Mouse (Mus musculus): ENCODE measurements around the gene Bnip3.
A peak's percentile ranks its signal among the peaks of the same experiment; 100 is the strongest.

Bnip3 gene

DNA sequence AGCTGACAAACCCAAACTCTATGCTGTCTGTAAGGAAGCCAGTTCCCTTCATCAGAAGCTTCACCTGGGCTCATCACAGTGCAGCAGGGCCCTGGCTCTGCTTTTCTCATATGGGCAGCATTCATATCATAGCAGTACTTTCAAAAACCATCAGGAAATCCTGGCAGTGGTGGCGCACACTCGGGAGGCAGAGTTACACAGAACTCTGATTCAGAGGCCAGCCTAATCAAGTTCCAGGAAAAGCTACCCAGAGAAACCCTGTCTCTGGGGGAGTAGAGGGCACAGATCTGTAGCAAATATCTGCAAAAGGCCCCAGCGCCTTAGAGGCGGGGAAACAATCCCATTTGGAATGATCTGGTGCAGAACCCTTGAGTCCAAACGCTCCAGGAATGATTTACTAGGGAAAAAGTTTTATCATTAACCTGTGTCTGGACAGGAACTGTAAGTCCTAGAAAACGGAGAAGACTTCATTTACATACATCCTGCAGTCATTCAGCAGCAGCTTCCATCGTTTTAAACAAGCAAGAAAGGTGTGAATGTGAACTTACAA, 5.4 kb downstream of the Bnip3 start:
- DNase-seq, result peak; percentile 45

DNA sequence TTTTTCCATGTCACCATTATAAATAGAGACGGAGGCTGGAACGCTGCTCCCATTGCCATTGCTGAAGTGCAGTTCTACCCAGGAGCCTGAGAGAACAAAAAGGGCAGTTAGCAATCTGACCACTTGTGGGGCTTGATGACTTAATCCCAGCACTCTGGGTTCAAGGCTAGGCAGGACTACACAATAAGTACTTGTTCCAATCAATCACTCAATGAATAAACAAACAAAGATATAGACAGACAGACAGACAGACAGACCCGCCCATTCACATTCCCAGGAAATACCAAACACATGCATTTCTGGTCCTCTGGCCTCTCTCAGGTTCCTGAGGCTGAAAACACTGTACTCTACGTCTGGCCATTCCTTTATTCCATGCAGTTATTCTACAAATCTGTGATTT, 10.6 kb downstream of the Bnip3 start:
- no peak for DNase-seq

DNA sequence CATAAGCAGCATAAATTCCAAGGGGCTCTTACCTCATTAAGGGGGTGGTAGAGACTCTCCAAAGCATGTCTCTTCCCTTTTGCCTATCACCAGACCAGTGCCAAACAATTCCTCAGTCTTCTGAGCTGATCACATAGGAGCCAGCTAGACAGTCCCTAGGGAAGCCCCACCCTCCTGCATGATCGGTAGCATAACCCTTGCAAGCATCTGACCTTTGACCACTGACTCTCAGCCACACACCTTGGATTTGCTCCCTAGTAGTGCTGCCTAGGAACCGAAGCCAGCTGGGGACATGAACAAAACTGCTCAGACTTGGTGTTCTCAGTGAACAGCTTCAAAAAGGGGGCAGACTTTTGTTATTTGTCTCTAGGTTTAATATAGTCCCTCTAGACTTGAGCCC, 11.2 kb downstream of the Bnip3 start:
- DNase-seq, result peak; percentile 30

DNA sequence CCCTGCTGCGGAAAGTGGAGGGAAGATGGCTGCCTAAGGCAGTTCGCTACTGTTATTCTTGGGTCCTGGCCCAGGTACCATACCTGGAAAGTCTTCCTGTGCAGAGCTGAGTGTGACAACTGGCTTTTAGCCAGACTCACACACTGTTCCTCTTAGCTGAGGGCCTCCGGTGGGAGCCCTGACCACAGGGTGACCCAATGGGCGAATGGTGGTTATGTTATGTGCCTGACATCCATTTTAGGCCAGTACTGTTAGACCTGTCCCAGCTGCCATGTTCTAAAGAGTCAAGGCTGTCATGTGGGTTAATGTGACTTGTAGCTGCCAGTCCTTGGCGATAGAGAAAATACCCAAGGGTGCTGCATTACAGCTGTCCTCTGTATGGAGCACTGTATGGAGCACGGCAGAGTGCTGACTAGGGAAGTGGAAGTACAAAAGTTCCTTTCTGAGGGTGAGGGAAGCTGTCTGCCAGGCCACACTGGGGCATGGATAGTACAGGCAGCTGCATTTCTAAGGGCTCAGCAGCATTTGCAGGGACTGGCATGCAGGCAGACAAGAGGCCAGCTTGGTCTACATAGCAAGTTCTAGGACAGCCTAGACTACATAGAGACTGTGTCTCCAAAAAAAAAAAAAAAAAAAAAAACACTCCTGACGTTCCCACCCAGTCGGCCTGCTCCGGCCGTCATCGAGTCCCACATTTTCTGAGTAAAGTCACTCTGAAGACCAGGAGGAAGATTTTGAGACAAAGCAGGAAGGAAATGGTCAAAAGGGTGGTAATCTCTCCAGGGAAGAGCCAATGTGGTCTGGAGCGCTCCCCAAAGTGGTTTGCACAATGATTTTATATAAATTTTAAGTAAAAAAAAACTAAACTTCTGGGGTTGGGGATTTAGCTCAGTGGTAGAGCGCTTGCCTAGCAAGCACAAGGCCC, 23.7 kb downstream of the Bnip3 start:
- DNase-seq, result no peak

DNA sequence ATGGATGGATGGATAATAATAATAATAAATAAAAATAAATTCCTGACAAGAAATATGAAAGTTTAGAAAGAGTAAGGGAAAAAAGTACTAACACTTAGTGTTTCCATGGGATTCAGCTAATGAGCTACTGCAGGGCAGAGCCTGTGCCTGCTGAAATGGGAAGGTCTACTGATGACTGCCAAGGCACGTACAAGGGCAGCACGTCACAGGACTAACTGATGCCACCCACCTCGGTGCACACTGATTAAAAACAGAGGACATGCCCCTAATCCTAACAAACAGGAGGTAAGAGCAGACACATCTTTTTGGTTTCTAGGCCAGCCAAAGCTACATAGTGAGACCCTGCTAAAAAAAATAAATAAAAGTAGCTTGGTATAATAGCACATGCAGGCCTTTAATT, 25.6 kb downstream of the Bnip3 start:
- no peak for DNase-seq

DNA sequence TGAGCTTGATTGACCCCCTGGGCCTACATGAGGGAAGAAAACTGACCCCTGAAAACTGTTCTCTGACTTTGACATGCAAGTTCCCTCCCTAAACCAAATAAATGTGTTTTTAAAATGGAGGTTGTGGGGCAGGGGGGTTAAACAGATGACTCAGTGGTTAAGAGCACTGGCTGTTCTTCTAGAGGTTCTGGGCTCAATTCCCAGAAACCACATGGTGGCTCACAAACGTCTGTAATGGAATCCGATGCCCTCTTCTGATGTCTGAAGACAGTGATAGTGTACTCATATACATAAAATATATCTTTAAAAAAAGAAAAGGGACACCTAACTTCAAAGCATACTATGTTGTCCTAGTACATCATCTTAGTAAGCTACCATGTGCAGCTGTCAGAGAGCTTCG, 34.3 kb downstream of the Bnip3 start:
- DNase-seq, result no peak

DNA sequence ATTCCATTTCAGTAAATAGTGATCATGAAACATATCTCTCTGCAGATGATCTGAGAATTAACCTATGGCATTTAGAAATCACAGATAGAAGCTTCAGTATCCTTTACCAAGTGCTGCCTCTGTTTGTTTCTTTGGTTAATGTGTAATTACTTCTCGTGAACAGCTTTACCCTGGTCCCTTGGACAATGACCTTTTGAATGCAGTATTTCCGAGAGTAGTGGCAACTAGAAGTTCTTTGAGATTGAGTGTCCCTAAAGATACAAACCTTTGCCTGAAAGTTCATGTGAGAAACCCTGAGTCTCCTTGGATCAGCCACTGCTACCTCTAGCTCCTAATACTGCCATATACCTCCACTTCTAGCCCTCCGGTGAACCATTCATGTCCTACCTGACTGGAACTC, 36.4 kb downstream of the Bnip3 start:
- DNase-seq, result no peak

DNA sequence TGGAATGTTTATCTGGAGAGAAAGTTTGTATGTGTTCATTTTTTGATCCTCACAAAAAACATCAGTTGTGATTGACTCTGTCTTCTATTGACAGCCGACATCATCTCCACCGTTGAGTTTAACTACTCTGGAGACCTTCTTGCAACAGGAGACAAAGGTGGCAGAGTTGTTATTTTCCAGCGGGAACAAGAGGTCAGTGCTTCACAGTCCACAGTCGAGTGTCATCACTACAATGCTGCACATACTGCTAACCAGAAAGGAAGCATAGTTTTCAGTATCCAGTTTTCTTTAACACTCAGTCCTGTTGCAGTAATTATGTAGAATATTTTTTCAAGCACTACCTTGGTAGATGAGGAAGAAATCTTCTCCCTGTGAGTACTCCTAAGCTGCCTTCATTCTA, 41.0 kb downstream of the Bnip3 start:
- no peak for DNase-seq

DNA sequence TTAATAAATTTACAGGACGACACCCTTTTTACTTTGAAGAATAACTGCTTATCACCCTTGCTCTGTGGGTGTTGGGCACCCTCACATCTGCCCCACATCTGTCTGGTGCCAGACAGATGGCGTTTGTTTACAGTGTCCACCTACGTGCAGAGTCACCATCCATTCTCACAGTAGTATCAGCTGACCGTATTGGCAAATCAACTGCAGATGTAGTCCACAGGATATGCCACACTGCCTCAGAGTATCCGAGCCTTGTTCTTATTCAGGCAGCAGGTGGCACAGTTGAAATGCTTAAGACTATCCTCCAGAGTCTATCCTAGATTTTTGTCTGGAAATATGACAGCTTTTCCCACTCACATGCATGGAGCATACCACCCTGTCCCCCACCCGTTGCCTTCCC, 42.0 kb downstream of the Bnip3 start:
- no peak for DNase-seq

DNA sequence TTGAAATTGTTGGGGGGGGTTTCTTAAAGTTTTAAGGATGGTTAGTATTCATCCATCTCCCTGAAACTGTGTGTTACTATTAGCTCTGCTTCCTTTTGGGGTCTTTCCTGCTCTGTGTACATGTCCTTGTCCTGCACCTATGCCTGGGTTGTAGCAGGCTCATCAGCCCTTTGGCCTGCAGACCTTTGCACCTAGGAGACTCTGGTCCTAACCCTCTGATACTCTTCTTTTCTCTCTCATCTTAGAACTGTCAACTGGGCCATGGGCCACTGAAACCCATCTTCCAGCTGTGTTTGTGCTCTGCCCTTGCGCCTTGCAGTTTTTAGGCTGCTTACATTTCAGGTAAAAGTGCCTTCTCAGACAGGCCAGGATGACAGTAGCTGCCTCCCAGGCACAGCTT, 44.5 kb downstream of the Bnip3 start:
- no peak for DNase-seq

DNA sequence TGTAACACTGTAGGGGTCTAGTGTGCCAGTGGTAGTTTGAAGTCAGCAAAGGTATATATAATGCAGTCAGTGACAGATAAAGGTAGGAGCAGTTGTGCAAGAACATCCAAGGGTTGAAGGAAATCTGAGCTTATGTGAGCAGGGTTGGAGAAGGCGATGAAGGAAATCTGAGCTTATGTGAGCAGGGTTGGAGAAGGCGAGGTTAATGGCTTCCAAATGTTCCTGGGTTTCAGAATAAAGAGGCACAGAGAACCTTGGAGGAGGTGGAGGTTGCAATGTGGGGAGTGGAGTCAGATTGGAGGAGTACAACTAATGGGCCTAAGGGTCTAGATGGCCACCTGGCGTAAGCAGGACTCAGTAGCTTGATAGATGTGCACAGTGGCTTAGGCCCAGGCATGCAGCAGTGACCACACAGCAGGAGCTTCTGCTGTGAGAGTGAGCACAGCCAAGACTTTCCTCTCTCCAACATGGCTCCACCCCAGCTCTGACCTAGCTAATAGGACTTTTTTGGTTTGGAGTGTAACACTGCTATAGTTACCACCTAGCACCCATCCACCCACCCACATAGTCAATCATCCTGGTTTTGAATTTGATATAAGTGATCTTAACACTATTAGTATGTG, 45.3 kb downstream of the Bnip3 start:
- DNase-seq, result no peak

DNA sequence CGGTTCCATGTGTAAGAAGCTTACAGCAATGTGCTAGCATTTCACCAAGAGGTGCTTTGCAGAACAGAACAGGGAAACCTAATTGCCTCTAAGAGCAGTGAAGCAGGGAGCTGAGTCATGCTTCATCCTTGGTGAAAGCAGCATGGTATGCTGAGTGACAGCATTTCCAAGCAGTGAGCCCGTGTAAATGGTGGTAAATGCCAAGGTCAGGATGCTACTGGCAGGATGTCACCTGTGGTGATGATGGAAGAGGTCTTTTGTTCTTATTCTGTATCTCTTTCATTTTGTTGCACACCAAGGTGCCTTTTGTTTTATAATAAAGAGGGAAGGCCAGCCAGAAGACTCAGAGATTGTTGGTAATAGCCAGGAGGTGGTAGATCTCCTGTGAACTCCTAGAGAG, 52.6 kb downstream of the Bnip3 start:
- no peak for DNase-seq

DNA sequence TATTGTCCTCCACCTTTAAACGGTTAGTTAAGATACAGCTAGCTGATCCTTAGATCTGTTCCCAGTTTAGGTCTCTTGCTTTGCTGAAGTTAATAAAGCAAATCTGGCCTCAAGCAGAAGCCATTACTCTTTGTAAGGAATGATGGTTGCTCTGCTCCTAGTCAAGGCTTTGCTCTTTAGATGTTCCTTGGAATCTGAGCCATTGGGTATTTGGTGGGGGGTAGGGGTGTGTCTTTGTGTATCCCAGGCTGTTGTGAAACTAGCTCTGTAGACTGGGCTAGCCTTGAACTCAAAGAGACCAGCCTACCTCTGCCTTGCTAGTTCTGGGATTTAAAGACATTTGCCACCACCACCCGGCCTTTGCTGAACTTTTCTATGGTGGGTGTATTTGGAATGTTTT, 55.1 kb downstream of the Bnip3 start:
- no peak for DNase-seq

DNA sequence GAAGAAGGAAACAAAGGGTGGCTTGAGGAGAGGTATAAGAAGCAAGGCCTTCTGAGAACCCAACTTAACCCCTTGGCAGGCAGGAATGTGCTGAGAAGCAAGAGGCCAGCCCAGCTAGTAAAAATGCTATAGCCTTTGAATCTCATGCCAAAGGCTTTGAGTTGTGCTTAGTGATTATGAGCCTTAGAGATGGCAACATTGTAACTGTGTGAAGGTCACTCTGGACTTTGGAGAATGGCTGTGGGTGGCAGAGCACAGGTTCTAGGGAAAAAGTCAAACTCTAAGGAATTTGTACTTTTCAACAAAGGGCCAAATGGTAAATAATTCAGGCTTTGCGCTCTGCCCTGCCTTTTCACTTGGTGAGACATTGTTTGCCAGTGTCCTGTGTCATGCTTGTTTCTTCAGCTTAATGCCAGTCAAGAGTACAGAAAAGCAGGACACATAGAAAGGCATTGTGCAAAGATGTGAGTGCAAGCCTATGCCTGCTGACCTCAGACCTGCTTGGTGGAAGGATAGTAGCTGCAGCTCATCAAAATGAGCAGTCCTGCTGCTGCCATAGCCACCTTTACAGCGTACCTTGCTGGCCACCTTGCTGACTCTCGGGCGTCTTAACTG, 55.8 kb downstream of the Bnip3 start:
- DNase-seq, result no peak

DNA sequence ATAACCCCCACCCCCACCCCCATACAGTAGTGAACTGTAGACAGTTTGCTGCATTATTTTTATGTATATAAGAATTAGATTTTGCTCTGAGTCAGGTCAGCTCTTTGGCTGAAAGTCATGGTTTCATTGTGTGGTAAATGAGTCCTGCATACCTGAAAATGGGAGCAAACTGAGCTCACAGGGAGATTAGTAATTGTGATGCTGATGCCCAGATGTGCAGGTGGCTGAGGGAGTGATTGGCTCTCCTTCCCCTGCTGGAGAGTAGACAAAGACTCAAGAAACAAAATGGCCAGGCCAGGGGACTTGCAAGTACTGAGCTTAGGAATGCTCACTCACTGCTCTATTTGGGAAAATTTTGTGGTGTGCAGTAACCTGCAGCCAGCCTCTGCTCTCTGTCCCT, 59.2 kb downstream of the Bnip3 start:
- DNase-seq, result no peak

DNA sequence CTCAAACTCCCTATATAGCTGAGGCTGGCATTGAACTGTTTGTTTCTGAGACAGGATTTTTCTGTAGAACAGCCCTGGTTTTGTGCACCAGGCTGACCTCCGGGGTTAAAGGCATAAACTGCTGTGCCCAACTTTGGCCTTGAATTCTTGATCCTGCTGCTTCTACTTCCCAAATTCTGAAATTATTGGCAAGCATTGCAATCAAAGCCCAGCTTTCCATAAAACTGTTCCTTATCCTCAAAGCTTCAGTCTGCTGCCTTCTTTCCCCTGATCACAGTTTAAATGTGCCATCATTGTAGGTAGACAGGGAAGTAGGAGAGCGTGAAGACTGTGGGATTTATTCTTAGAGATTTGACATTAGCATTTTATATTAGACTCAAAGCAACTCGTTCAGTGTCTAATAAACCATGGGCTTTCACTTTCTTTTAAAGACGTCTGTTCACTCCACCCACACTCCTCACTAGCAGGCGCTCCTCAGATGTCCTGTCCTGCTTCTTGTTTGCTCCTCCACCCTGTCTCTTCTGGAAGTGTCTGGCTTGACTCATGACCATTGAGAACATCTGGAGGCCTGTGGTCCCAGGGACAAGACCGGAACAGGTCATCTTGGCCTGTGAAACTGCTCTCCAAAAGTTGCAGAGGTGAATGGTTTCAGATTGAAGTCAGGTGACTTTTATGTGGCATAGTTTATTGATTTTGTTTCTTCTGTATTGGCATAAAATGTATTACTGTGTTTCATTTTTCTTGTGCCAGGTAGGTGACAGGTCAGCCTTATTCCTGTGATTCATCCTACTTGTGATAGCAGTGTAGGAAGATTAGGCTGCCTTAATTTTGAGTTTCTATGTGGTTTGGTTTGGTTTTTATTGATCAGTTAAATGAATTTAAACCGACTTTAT, 61.0 kb downstream of the Bnip3 start:
- DNase-seq, result no peak

DNA sequence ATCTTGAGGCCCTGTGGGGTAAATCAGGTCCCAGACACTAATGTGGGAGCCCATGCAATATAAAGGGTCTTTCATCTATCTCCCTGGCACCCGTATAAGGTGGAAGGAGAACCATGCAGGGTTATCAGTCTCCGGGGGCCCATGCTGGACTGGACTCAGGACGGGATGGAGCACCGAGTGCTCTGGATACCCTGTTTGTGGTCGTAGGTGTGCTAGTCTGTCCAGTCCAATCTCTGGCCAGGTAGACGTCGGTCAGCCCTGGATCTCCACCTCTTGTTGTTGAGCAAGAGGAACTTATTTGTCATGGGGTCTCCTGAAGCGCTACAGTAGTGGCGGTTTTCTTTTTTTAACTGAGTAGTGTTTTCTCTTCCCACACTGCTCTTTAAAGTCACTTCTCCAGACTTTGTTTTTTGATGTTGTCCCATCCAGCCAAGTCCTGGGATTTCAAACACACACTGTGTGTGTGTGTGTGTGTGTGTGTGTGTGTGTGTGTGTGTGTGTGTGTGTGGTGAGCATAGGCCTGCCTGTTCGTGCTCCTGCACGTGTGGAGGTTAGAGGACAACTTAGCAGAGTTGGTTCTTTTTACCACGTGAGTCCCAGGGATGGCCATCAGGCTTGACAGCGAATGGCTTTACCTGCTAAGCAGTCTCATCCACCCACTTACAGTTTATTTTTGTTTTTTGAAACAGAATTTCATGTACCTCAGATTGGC, 61.8 kb downstream of the Bnip3 start:
- no peak for DNase-seq

DNA sequence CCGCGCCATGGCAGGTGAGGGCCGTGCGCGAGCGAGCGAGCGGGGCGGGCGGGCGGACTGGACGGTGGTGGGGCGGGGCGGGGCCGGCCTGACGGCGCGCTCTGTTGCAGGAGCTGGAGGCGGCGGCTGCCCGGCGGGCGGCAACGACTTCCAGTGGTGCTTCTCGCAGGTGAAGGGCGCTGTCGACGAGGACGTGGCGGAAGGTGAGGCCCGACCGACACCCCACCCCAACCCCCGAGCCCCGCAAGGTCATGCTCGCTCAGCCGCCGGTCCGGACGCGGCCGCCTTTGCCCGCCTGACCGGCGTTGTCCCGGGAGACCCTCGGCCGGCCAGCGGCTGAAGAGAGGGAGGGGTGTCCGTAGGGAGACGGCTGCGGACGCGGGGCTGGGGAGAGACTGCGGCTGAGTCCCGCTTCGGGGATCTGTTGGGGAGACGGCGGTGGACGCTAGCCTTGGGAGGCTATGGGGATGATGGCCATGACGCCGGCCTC, 62.8 kb downstream of the Bnip3 start:
- no peak for DNase-seq

DNA sequence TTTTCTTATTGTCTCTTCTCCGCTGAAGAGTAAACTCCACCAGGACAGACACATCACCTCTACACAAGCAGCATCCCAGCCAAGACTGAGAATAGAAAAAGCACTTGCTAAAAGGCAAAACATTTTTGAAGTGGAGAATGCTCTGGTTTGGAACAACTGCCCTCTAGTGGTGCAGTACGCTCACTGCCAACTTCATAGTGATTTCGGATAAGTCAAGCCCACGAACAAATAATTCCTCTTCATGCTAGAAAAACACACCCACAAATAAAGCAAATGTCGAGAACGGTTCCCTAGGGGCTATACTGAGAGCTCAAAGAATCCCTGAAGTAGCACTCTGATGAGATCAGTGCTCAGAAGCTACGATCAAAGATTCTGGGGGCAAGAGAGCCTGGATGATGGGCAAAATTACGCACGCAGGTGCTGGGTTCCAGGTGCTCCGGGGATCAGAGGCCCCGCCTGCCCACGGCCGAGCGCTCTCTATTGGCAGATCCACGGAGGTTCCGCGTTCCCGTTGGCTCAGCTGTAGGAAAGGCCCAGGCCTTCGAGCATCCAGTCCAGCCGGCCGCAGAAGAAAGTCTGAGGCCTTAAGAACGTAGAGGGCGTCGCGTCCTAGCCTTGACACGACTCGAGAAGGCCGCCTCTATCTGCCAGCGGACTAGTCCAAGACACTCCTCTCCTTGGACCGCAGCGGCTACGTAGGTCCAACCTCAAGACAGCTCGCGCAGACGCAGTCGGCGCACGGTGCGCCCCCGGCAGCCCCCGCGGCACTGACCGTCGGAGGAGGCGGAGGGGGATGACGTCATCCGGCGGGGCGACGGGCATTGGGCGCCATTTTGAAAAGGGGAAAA, 63.6 kb downstream of the Bnip3 start, which contains the start of the genes Ppp2r2d and Mapk1ip1:
Gene Ppp2r2d, plus strand, starts transcription at position 536 of the 848 bp plus-strand sequence.
Gene Mapk1ip1, minus strand, starts transcription at position 730 of the 848 bp plus-strand sequence.
- DNase-seq, result peak; percentile 99

DNA sequence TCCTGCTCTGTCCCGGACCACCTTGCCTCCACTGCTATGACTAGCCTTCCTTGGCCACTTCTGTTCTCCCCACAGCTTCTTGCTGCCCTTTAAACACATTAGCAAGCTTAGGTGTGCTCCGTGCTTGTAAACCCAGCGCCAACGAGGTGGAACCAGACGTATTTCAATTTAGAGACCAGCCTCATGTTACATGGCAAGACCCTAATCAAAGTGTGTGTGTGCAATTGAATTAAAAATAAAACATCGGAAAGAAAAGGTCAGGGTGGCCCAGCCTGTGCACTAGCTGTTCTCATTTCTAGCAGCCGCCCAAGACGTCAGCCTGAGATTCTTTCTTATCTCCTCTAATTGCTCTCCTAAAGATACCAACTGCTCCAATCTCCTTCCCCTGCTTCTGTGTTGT, 64.2 kb downstream of the Bnip3 start:
- no peak for DNase-seq

DNA sequence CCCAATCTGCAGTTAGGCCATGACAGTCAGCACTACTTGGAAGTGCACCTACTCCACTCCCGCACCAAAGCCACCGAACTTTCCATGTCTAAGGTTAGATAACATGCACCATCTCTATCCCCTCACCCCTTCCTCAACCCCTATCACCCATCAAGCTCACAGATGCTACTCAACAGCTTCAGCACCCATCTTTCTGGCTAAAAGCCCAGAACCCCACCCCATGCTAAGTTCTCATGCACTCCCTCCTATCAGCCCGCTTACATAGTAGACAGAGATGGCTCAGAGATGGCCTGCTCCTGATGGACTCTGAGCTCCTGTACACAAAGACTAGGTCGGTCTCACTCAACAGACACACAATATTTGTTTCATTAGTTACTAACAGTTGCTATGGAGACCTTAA, 65.9 kb downstream of the Bnip3 start:
- no peak for DNase-seq
